ENCODE assay signal across 8 mouse cellular contexts in the genomic region with DNA sequence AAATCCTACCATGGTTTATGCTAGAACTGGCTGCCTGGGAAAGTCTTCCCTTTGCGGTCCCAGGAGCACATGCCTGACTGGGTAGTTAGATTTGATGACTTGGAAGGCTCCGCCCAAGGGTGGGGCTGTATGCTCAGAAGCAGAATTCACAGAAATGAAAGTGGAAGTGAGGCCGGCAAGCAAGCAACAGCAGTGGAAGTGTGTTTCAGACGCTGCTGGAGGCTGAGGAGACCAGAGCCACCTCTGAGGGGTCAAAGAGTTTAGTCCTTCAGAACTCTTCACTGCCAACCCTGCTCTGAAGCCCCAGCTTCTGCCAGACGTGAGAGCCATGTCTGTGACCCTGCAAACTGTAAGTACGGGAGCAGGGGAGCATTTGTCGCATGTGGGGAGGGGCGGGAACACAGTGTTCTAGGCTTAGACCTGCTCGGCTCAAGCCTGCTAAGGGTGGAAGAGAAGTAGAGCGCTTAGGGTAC. TPM values are rescaled to one million over a fixed set of nuclear protein-coding genes. Genes with fewer than 3 reads are reported as not detected.
A peak's percentile ranks its signal among the peaks of the same experiment; 100 is the strongest.
DNase-seq lines count a peak whose midpoint lies in the region; ATAC-seq and TF ChIP-seq lines count a peak whose summit lies in the region.

Gene Ifi35, plus strand, starts transcription at position 134 of the 473 bp plus-strand sequence.

- H3K9me3 ChIP-seq in forebrain, embryonic 12.5 days: no peaks in the 10 kb centered on the region
- no peaks in the 10 kb centered on the region for H3K9me3 ChIP-seq in hindbrain, embryonic 13.5 days

- peak; percentile 93 for DNase-seq in adipocyte (ENCODE audit: low spot score)
- peak; percentile 90 for DNase-seq in liver, adult 2 months (ENCODE audit: extremely low read depth, low read depth, low spot score)
- peak; percentile 69 to 71 for DNase-seq in natural killer cell, adult 2 months (ENCODE audit: low spot score in 2 of 2)
- peak; percentile 84 for DNase-seq in urinary bladder, postnatal 14 days (ENCODE audit: low spot score)
- no peak for DNase-seq in left cerebral cortex, adult 8-10 months (ENCODE audit: low spot score in 2 of 2)

- 0 out of 2 replicates have a peak within 1 kb of the TSS, but pooled peaks have one; percentile 4 for H3K4me3 ChIP-seq in forebrain, embryonic 12.5 days (replicated peaks)
- peak within 1 kb of the TSS; percentile 21; the same call in 1 of the 2 replicates for H3K4me3 ChIP-seq in hindbrain, embryonic 13.5 days
- H3K4me3 ChIP-seq in liver, adult 2 months (ENCODE audit: insufficient read depth, low read depth, low read length): peak within 1 kb of the TSS; percentile 61

- H3K4me1 ChIP-seq in forebrain, embryonic 12.5 days: peaks cover 10% of the 10 kb centered on the region
- H3K4me1 ChIP-seq in hindbrain, embryonic 13.5 days (replicated peaks): peaks cover 16% of the 10 kb centered on the region
- peaks cover 29% of the 10 kb centered on the region for H3K4me1 ChIP-seq in liver, adult 2 months (ENCODE audit: control insufficient read depth, insufficient read depth, low read length)

- no peak within 1 kb of the TSS for H3K9ac ChIP-seq in forebrain, embryonic 12.5 days
- no peak within 1 kb of the TSS for H3K9ac ChIP-seq in hindbrain, embryonic 13.5 days
- H3K9ac ChIP-seq in liver, adult 2 months (ENCODE audit: low read depth, low read length): peak within 1 kb of the TSS; percentile 76

- no peak for TF ChIP-seq CTCF in liver, adult 2 months (IDR thresholded peaks at IDR 0.05; ENCODE audit: low read depth, low read length)

- peak; percentile 96 for ATAC-seq in CD4-positive, CD25-positive, alpha-beta regulatory T cell, adult 4 months
- no peak for ATAC-seq in forebrain, embryonic 12.5 days (ENCODE audit: low FRiP score)
- ATAC-seq in hindbrain, embryonic 13.5 days (ENCODE audit: low FRiP score): no peak

- peaks cover 7% of the 10 kb centered on the region; the same call in 1 of the 2 replicates for H3K79me2 ChIP-seq in liver, adult 2 months (ENCODE audit: control insufficient read depth, insufficient read depth, low read length)

- peaks cover 27% of the 10 kb centered on the region for H3K36me3 ChIP-seq in forebrain, embryonic 12.5 days (replicated peaks)
- H3K36me3 ChIP-seq in hindbrain, embryonic 13.5 days: peaks cover 27% of the 10 kb centered on the region
- H3K36me3 ChIP-seq in liver, adult 2 months (ENCODE audit: control insufficient read depth, insufficient read depth, low read length): peaks cover 17% of the 10 kb centered on the region

- TF ChIP-seq POLR2A in liver, adult 2 months (IDR thresholded peaks at IDR 0.05; ENCODE audit: extremely low read depth, insufficient read depth, low read length): peak; percentile 43; the same call in 1 of the 2 replicates

- H3K4me2 ChIP-seq in forebrain, embryonic 12.5 days: peak within 1 kb of the TSS; percentile 8; the same call in 1 of the 2 replicates
- H3K4me2 ChIP-seq in hindbrain, embryonic 13.5 days: no peak within 1 kb of the TSS

- 49% methylated on average over 10 of the region's 10 CpGs for whole genome bisulfite sequencing in forebrain, embryonic 12.5 days
- 41% methylated on average over 10 of the region's 10 CpGs for WGBS in hindbrain, embryonic 13.5 days
- 2% methylated on average over 10 of the region's 10 CpGs for WGBS in liver, adult 2 months

- H3K27ac ChIP-seq in forebrain, embryonic 12.5 days: no peak within 1 kb of the TSS
- H3K27ac ChIP-seq in hindbrain, embryonic 13.5 days: no peak within 1 kb of the TSS
- H3K27ac ChIP-seq in liver, adult 2 months (replicated peaks; ENCODE audit: insufficient read depth, low read depth, low read length): peak within 1 kb of the TSS; percentile 77

- no peaks in the 10 kb centered on the region for H3K27me3 ChIP-seq in forebrain, embryonic 12.5 days
- H3K27me3 ChIP-seq in hindbrain, embryonic 13.5 days: no peaks in the 10 kb centered on the region
- no peaks in the 10 kb centered on the region for H3K27me3 ChIP-seq in liver, adult 2 months (ENCODE audit: control insufficient read depth, insufficient read depth, low read length)

RNA-seq across cellular contexts. Expression of gene Ifi35, which starts in this region (rescaled TPM):
- polyA plus RNA-seq in CD4-positive, CD25-positive, alpha-beta regulatory T cell, adult 4 months (2017; shearing (Covaris generic)): 100 to 1,000 TPM; 174 to 204 TPM
- 2.2 TPM in 2 replicates for polyA plus RNA-seq in forebrain, embryonic 12.5 days (2016; fragmentation: Nextera tagmentation; extraction: Ambion mirVana)
- polyA plus RNA-seq in hindbrain, embryonic 13.5 days (2015; fragmentation: Nextera tagmentation; extraction: Ambion mirVana): 3.7 and 4.0 TPM in 2 replicates
- total RNA-seq in liver, adult 2 months (2014; rRNA removed): 24.6 and 37.1 TPM in 2 replicates
- polyA plus RNA-seq in liver, adult 2 months (2012; rRNA removed): 33.8 and 43.6 TPM in 2 replicates
- total RNA-seq in left cerebral cortex, adult 8-10 months (2022): 1 to 10 TPM; 2.8 to 4.8 (median 3.3) TPM

Comparison
In these comparisons a context has a peak if more than half of its experiments do, and no peak if none do; other contexts are left out.
1. DNase-seq: peak in adipocyte (single experiment), liver, adult 2 months (single experiment), natural killer cell, adult 2 months (2 of 2) and urinary bladder, postnatal 14 days (single experiment); none in left cerebral cortex, adult 8-10 months (0 of 2).
2. H3K4me3 ChIP-seq: peak in every context shown above with its lines; median percentile 61 in liver, adult 2 months; 21 in hindbrain, embryonic 13.5 days; 4 in forebrain, embryonic 12.5 days.